Comparison of ENCODE assay signal across 12 mouse cellular contexts in genomic region chr5:120464321-120464720, GRCm38 (mm10). TPM values are rescaled to one million over a fixed set of nuclear protein-coding genes. Genes with fewer than 3 reads are reported as not detected.
A peak's percentile ranks its signal among the peaks of the same experiment; 100 is the strongest.
DNase-seq lines count a peak whose midpoint lies in the region; ATAC-seq and TF ChIP-seq lines count a peak whose summit lies in the region.
"Had no signal": no experiment of that assay in that cellular context is flagged by ENCODE, and none has a peak within 500 bp of the region (broad histone marks: within the 10 kb centered on the region; RNA-seq: fewer than 3 reads in every experiment).

No protein-coding gene starts in this region.

- WGBS in hindbrain, embryonic 10.5 days, result 79% methylated on average over 4 of the region's 4 CpGs
- WGBS in hindbrain, embryonic 13.5 days, result 87% methylated on average over 4 of the region's 4 CpGs
- WGBS in bone marrow, adult 2 months, result 81% methylated on average over 4 of the region's 4 CpGs
- WGBS in stomach, postnatal 0 days, result 74% methylated on average over 4 of the region's 4 CpGs

- ATAC-seq in hindbrain, embryonic 13.5 days (ENCODE audit: low FRiP score), result no peak
- ATAC-seq in stomach, postnatal 0 days (ENCODE audit: low FRiP score, low TSS enrichment), result no peak

- H3K9ac ChIP-seq in hindbrain, embryonic 13.5 days, result no peak overlapping the region
- no peak overlapping the region for H3K9ac ChIP-seq in stomach, postnatal 0 days (ENCODE audit: low read length)

- DNase-seq in hindbrain, embryonic 10.5 days (ENCODE audit: low spot score), result peak; percentile 29
- DNase-seq in spleen, adult 12 weeks (ENCODE audit: low spot score), result peak; percentile 40
- DNase-seq in spleen, postnatal 36 days (ENCODE audit: low spot score in 2 of 2), result no peak
- DNase-seq in stomach, postnatal 0 days (ENCODE audit: low spot score), result no peak
- no peak for DNase-seq in adrenal gland, adult 8-10 months
- no peak for DNase-seq in left cerebral cortex, postnatal 14 days (ENCODE audit: low spot score in 2 of 2)
- DNase-seq: thymus, adult 18-20 months had no signal

- no peak for TF ChIP-seq POLR2A in bone marrow, adult 2 months (IDR thresholded peaks at IDR 0.05; ENCODE audit: borderline replicate concordance, control insufficient read depth, low read depth, low read length)

- no peak overlapping the region for H3K4me2 ChIP-seq in hindbrain, embryonic 13.5 days
- no peak overlapping the region for H3K4me2 ChIP-seq in stomach, postnatal 0 days (replicated peaks; ENCODE audit: low read depth)

- peak; percentile 46 for TF ChIP-seq CTCF in bone marrow, adult 2 months (IDR thresholded peaks at IDR 0.05; ENCODE audit: control insufficient read depth, insufficient read depth, low read length)
- peak; percentile 58 for TF ChIP-seq CTCF in stomach, postnatal 0 days (IDR thresholded peaks at IDR 0.05; ENCODE audit: low read depth)

- H3K27ac ChIP-seq in hindbrain, embryonic 10.5 days, result no peak overlapping the region
- no peak overlapping the region for H3K27ac ChIP-seq in hindbrain, embryonic 13.5 days
- no peak overlapping the region for H3K27ac ChIP-seq in bone marrow, adult 2 months (ENCODE audit: control insufficient read depth, insufficient read depth, low read depth, low read length, poor library complexity)
- H3K27ac ChIP-seq in stomach, postnatal 0 days (replicated peaks), result no peak overlapping the region

- H3K4me1 ChIP-seq in hindbrain, embryonic 10.5 days (replicated peaks), result peaks cover 7% of the 10 kb centered on the region
- peaks cover 6% of the 10 kb centered on the region; the same call in 1 of the 2 replicates for H3K4me1 ChIP-seq in hindbrain, embryonic 13.5 days (replicated peaks)
- no peaks in the 10 kb centered on the region; the same call in 1 of the 2 replicates for H3K4me1 ChIP-seq in bone marrow, adult 2 months (ENCODE audit: control insufficient read depth, insufficient read depth, low read length)
- H3K4me1 ChIP-seq in stomach, postnatal 0 days (replicated peaks; ENCODE audit: control insufficient read depth, insufficient read depth), result no peaks in the 10 kb centered on the region

- H3K36me3 ChIP-seq in hindbrain, embryonic 10.5 days, result no peaks in the 10 kb centered on the region
- no peaks in the 10 kb centered on the region for H3K36me3 ChIP-seq in hindbrain, embryonic 13.5 days
- no peaks in the 10 kb centered on the region for H3K36me3 ChIP-seq in stomach, postnatal 0 days (ENCODE audit: control insufficient read depth, insufficient read depth, low read length)

- no peak for TF ChIP-seq EP300 in stomach, postnatal 0 days (optimal IDR thresholded peaks at IDR 0.05)

- H3K27me3 ChIP-seq in hindbrain, embryonic 10.5 days (ENCODE audit: insufficient read depth, poor library complexity, severe bottlenecking), result peaks cover 32% of the 10 kb centered on the region
- peaks cover 18% of the 10 kb centered on the region for H3K27me3 ChIP-seq in hindbrain, embryonic 13.5 days
- H3K27me3 ChIP-seq in stomach, postnatal 0 days (ENCODE audit: control insufficient read depth, insufficient read depth, low read length), result no peaks in the 10 kb centered on the region

- H3K9me3 ChIP-seq in hindbrain, embryonic 10.5 days, result 0 out of 2 replicates have a peak, but pooled peaks cover 2% of the 10 kb centered on the region
- H3K9me3 ChIP-seq in hindbrain, embryonic 13.5 days, result no peaks in the 10 kb centered on the region
- H3K9me3 ChIP-seq in stomach, postnatal 0 days (ENCODE audit: control insufficient read depth, low read length), result no peaks in the 10 kb centered on the region

- intact Hi-C loops in left cerebral cortex, postnatal 14 days (cut with DNase I), result no loop called here

- no peak overlapping the region for H3K4me3 ChIP-seq in hindbrain, embryonic 10.5 days
- H3K4me3 ChIP-seq in hindbrain, embryonic 13.5 days, result no peak overlapping the region
- no peak overlapping the region for H3K4me3 ChIP-seq in bone marrow, adult 2 months (replicated peaks; ENCODE audit: control insufficient read depth, low read depth, low read length)
- H3K4me3 ChIP-seq in stomach, postnatal 0 days (ENCODE audit: low read depth, low read length), result no peak overlapping the region
- H3K4me3 ChIP-seq: megakaryocyte, embryonic 14.5 days had no signal

RNA-seq across cellular contexts. Expression of gene Sdsl, which starts 8.3 kb away (rescaled TPM):
- 6.2 and 7.9 TPM in 2 replicates for polyA plus RNA-seq in hindbrain, embryonic 10.5 days (2016; fragmentation: Nextera tagmentation; extraction: Ambion mirVana)
- 6.4 and 6.7 TPM in 2 replicates for polyA plus RNA-seq in hindbrain, embryonic 13.5 days (2015; fragmentation: Nextera tagmentation; extraction: Ambion mirVana)
- polyA plus RNA-seq in bone marrow, adult 2 months (2011; ENCODE audit: insufficient read depth, insufficient read length, low replicate concordance, missing spikeins), result 11.6 and 13.0 TPM in 2 replicates
- 16.2 and 16.8 TPM in 2 replicates for polyA plus RNA-seq in stomach, postnatal 0 days (2015; fragmentation: Nextera tagmentation; extraction: Ambion mirVana)
- 100 to 1,000 TPM in 3 of 4 experiments, 10 to 100 TPM in 1; 96.5 to 107 (median 105) TPM for total RNA-seq in adrenal gland, adult 8-10 months (2022)
- 1 to 10 TPM; 5.1 to 5.4 TPM for total RNA-seq in left cerebral cortex, postnatal 14 days (2021)

RNA-seq across cellular contexts. Expression of gene Sds, which starts 12.0 kb away (rescaled TPM):
- not detected in 2 replicates for polyA plus RNA-seq in hindbrain, embryonic 10.5 days (2016; fragmentation: Nextera tagmentation; extraction: Ambion mirVana)
- polyA plus RNA-seq in hindbrain, embryonic 13.5 days (2015; fragmentation: Nextera tagmentation; extraction: Ambion mirVana), result not detected in 2 replicates
- 1.9 and 5.2 TPM in 2 replicates for polyA plus RNA-seq in bone marrow, adult 2 months (2011; ENCODE audit: insufficient read depth, insufficient read length, low replicate concordance, missing spikeins)
- polyA plus RNA-seq in stomach, postnatal 0 days (2015; fragmentation: Nextera tagmentation; extraction: Ambion mirVana), result not detected in 2 replicates
- total RNA-seq in adrenal gland, adult 8-10 months (2022), result under 1 TPM in 1 of 4 experiments, not detected in 3; 0.35 TPM
- total RNA-seq in left cerebral cortex, postnatal 14 days (2021), result not detected
- total RNA-seq: left cerebral cortex, adult 18-20 months had no signal

RNA-seq across cellular contexts. Expression of gene Lhx5, which starts 32.8 kb away (rescaled TPM):
- 12.1 and 34.0 TPM in 2 replicates for polyA plus RNA-seq in hindbrain, embryonic 10.5 days (2016; fragmentation: Nextera tagmentation; extraction: Ambion mirVana)
- 48.9 and 50.7 TPM in 2 replicates for polyA plus RNA-seq in hindbrain, embryonic 13.5 days (2015; fragmentation: Nextera tagmentation; extraction: Ambion mirVana)
- not detected in 2 replicates for polyA plus RNA-seq in bone marrow, adult 2 months (2011; ENCODE audit: insufficient read depth, insufficient read length, low replicate concordance, missing spikeins)
- 0.16 and 0.18 TPM in 2 replicates for polyA plus RNA-seq in stomach, postnatal 0 days (2015; fragmentation: Nextera tagmentation; extraction: Ambion mirVana)
- total RNA-seq in adrenal gland, adult 8-10 months (2022), result not detected
- under 1 TPM in 1 of 2 experiments, not detected in 1; 0.27 TPM for total RNA-seq in left cerebral cortex, postnatal 14 days (2021)
- total RNA-seq: heart, postnatal 25 days; left cerebral cortex, adult 18-20 months had no signal

RNA-seq across cellular contexts. Expression of gene Plbd2, which starts 39.1 kb away (rescaled TPM):
- polyA plus RNA-seq in hindbrain, embryonic 10.5 days (2016; fragmentation: Nextera tagmentation; extraction: Ambion mirVana), result 42.5 and 43.0 TPM in 2 replicates
- 31.8 and 32.3 TPM in 2 replicates for polyA plus RNA-seq in hindbrain, embryonic 13.5 days (2015; fragmentation: Nextera tagmentation; extraction: Ambion mirVana)
- polyA plus RNA-seq in bone marrow, adult 2 months (2011; ENCODE audit: insufficient read depth, insufficient read length, low replicate concordance, missing spikeins), result 2.3 and 9.9 TPM in 2 replicates
- polyA plus RNA-seq in stomach, postnatal 0 days (2015; fragmentation: Nextera tagmentation; extraction: Ambion mirVana), result 42.6 and 45.9 TPM in 2 replicates
- total RNA-seq in adrenal gland, adult 8-10 months (2022), result 100 to 1,000 TPM in 2 of 4 experiments, 10 to 100 TPM in 2; 97.4 to 106 (median 100) TPM
- 10 to 100 TPM; 77.4 to 81.8 TPM for total RNA-seq in left cerebral cortex, postnatal 14 days (2021)

RNA-seq across cellular contexts. Expression of gene Slc8b1, which starts 46.6 kb away (rescaled TPM):
- 4.4 and 5.8 TPM in 2 replicates for polyA plus RNA-seq in hindbrain, embryonic 10.5 days (2016; fragmentation: Nextera tagmentation; extraction: Ambion mirVana)
- polyA plus RNA-seq in hindbrain, embryonic 13.5 days (2015; fragmentation: Nextera tagmentation; extraction: Ambion mirVana), result 2.5 and 4.1 TPM in 2 replicates
- 18.8 and 45.1 TPM in 2 replicates for polyA plus RNA-seq in bone marrow, adult 2 months (2011; ENCODE audit: insufficient read depth, insufficient read length, low replicate concordance, missing spikeins)
- polyA plus RNA-seq in stomach, postnatal 0 days (2015; fragmentation: Nextera tagmentation; extraction: Ambion mirVana), result 4.9 and 5.2 TPM in 2 replicates
- total RNA-seq in adrenal gland, adult 8-10 months (2022), result 10 to 100 TPM; 29.5 to 36.7 (median 34.1) TPM
- total RNA-seq in left cerebral cortex, postnatal 14 days (2021), result 1 to 10 TPM; 5.2 to 5.4 TPM

Comparison
In these comparisons a context has a peak if more than half of its experiments do, and no peak if none do; other contexts are left out.
1. DNase-seq: peak in hindbrain, embryonic 10.5 days (single experiment) and spleen, adult 12 weeks (single experiment); none in spleen, postnatal 36 days (0 of 2), stomach, postnatal 0 days (single experiment), adrenal gland, adult 8-10 months (single experiment) and left cerebral cortex, postnatal 14 days (0 of 2).
2. RNA of gene Lhx5, which starts 32.8 kb away (polyA plus RNA-seq): 48.9 to 50.7 TPM in hindbrain, embryonic 13.5 days and 12.1 to 34.0 TPM in hindbrain, embryonic 10.5 days; 0.16 to 0.18 TPM in stomach, postnatal 0 days and not detected in bone marrow, adult 2 months; every median in the first group is over 10 times any median in the second.